Mouse (Mus musculus) MEL (cell line): ENCODE measurements around the gene Sox6.

Experiments used
- CTCF ChIP-seq, 3 experiments: IDR thresholded peaks in 2 of 3; conservative IDR thresholded peaks in 1 of 3; 2 replicates each; pipeline ENCODE4 v1.5.1; 2011 to 2012; ENCODE audit warnings: low read length in 3 of 3, low read depth in 2 of 3, mild to moderate bottlenecking in 2 of 3, improper control_type of control experiment in 1 of 3, inconsistent platforms in 1 of 3, mixed read lengths in 1 of 3, moderate library complexity in 1 of 3; ENCODE audit not compliant: control insufficient read depth in 1 of 3, insufficient read depth in 1 of 3, poor library complexity in 1 of 3, severe bottlenecking in 1 of 3
- HCFC1 ChIP-seq: IDR thresholded peaks from 2 replicates; pipeline ENCODE4 v1.6.1; 2012; ENCODE audit warnings: low read depth, mild to moderate bottlenecking, inconsistent platforms, low read length, improper control_type of control experiment, moderate library complexity

DNA sequence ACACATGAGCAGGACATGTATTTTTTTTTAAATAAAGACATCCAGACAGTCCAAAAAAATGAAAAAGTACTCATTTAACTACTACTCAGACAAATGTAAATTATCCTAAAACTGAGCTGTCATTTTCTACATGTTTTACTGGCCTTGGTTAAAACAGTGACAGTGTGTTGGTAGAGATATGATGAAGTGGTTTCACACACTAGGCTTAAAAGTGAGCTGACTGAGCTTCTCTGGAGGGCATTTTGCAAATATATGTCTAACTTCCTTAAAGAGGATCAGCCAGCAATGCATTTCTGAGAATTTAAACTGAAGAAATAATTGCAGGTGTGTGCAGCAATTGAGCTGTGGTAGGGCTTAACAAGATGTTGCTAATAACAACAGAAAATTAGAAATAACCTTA is 196.3 kb downstream of the Sox6 start:
- no peak for TF ChIP-seq CTCF (IDR thresholded peaks at IDR 0.05 in 2 of 3, conservative IDR thresholded peaks at IDR 0.05 in 1 of 3; ENCODE audit: control insufficient read depth in 1 of 3, insufficient read depth in 1 of 3, low read depth in 2 of 3, low read length in 3 of 3, poor library complexity in 1 of 3, severe bottlenecking in 1 of 3)
- no peak for TF ChIP-seq HCFC1
